13 mouse cellular contexts compared by ENCODE assay signal in the genomic region with DNA sequence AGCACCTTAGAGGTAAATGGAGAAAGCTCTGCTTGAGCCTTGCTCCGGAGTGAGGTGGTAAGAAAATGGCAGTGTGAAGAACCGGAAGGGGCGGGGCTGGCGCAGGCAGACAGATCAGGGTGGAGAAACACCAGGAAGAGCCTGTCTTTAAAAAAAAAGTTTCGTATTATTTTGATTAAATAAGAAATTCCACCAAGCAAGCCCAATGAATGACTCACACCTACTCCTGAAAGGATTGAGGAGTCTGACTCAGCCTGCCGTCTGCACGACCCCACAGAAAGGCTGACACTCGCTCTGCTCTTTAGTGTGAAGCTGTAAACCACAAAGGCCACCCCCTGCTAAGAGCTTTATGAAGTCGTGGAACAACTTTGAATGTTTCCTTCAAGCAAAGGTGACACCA. TPM values are rescaled to one million over a fixed set of nuclear protein-coding genes. Genes with fewer than 3 reads are reported as not detected.
DNase-seq lines count a peak whose midpoint lies in the region; ATAC-seq and TF ChIP-seq lines count a peak whose summit lies in the region.
"Had no signal": no experiment of that assay in that cellular context is flagged by ENCODE, and none has a peak within 500 bp of the region (broad histone marks: within the 10 kb centered on the region; RNA-seq: fewer than 3 reads in every experiment).

No protein-coding gene starts in this region.

- H3K27ac ChIP-seq in forebrain, postnatal 0 days (ENCODE audit: low read depth, low read length), result no peak overlapping the region
- no peak overlapping the region for H3K27ac ChIP-seq in forebrain, embryonic 14.5 days (ENCODE audit: low read depth, low read length)
- peak overlapping the region; percentile 50 for H3K27ac ChIP-seq in stomach, embryonic 16.5 days (ENCODE audit: low read length)
- H3K27ac ChIP-seq: forebrain, embryonic 10.5 days; hindbrain, postnatal 0 days had no signal

- WGBS in forebrain, postnatal 0 days, result 55% methylated on average over 9 of the region's 9 CpGs
- 59% methylated on average over 9 of the region's 9 CpGs for WGBS in forebrain, embryonic 14.5 days
- 58% methylated on average over 9 of the region's 9 CpGs for WGBS in stomach, embryonic 16.5 days

- H3K9ac ChIP-seq in forebrain, postnatal 0 days, result no peak overlapping the region
- no peak overlapping the region for H3K9ac ChIP-seq in forebrain, embryonic 14.5 days (ENCODE audit: low read length)
- no peak overlapping the region for H3K9ac ChIP-seq in stomach, embryonic 16.5 days (ENCODE audit: low read length)

- no peaks in the 10 kb centered on the region for H3K9me3 ChIP-seq in forebrain, postnatal 0 days (ENCODE audit: low read length)
- H3K9me3 ChIP-seq in forebrain, embryonic 14.5 days (replicated peaks; ENCODE audit: control insufficient read depth, low read length), result no peaks in the 10 kb centered on the region
- H3K9me3 ChIP-seq in stomach, embryonic 16.5 days (replicated peaks; ENCODE audit: control insufficient read depth, low read length), result no peaks in the 10 kb centered on the region
- H3K9me3 ChIP-seq: forebrain, embryonic 10.5 days had no signal

- no peak for DNase-seq in forebrain, postnatal 0 days
- DNase-seq in forebrain, embryonic 14.5 days (ENCODE audit: low spot score), result no peak
- DNase-seq in thymus, postnatal 0 days (ENCODE audit: low spot score), result peak; percentile 15
- no peak for DNase-seq in thymus, postnatal 25 days
- DNase-seq in brain, adult 2 months (ENCODE audit: low read depth, low spot score), result peak; percentile 46
- DNase-seq in ovary, postnatal 36 days (ENCODE audit: low spot score), result no peak
- DNase-seq in urinary bladder, adult 2 months (ENCODE audit: low spot score), result no peak
- DNase-seq: gastrocnemius, postnatal 14 days; liver; lung, postnatal 36 days had no signal

- no peaks in the 10 kb centered on the region for H3K27me3 ChIP-seq in forebrain, postnatal 0 days (ENCODE audit: insufficient read depth, low read length)
- H3K27me3 ChIP-seq in forebrain, embryonic 14.5 days (replicated peaks; ENCODE audit: control insufficient read depth, insufficient read depth, low read length), result no peaks in the 10 kb centered on the region
- H3K27me3 ChIP-seq in stomach, embryonic 16.5 days (ENCODE audit: control insufficient read depth, insufficient read depth, low read length), result no peaks in the 10 kb centered on the region

- no peak overlapping the region for H3K4me3 ChIP-seq in forebrain, postnatal 0 days (ENCODE audit: low read depth, low read length)
- H3K4me3 ChIP-seq in forebrain, embryonic 14.5 days (ENCODE audit: low read depth, low read length), result no peak overlapping the region
- no peak overlapping the region for H3K4me3 ChIP-seq in stomach, embryonic 16.5 days (replicated peaks; ENCODE audit: low read length)
- H3K4me3 ChIP-seq: forebrain, embryonic 10.5 days had no signal

- no peak for TF ChIP-seq CTCF in forebrain, postnatal 0 days (IDR thresholded peaks at IDR 0.05; ENCODE audit: low read depth)

- H3K4me1 ChIP-seq in forebrain, postnatal 0 days (ENCODE audit: insufficient read depth), result no peaks in the 10 kb centered on the region
- no peaks in the 10 kb centered on the region for H3K4me1 ChIP-seq in forebrain, embryonic 14.5 days (ENCODE audit: control insufficient read depth, insufficient read depth, low read length)
- no peaks in the 10 kb centered on the region; the same call in 1 of the 2 replicates for H3K4me1 ChIP-seq in stomach, embryonic 16.5 days (ENCODE audit: control insufficient read depth, insufficient read depth, low read length)

- H3K36me3 ChIP-seq in forebrain, postnatal 0 days (ENCODE audit: insufficient read depth), result no peaks in the 10 kb centered on the region
- no peaks in the 10 kb centered on the region for H3K36me3 ChIP-seq in forebrain, embryonic 14.5 days (ENCODE audit: control insufficient read depth, insufficient read depth, low read length)
- no peaks in the 10 kb centered on the region for H3K36me3 ChIP-seq in stomach, embryonic 16.5 days (ENCODE audit: control insufficient read depth, insufficient read depth, low read length)

- 0 out of 2 replicates have a peak, but pooled peaks have one; percentile 2 for ATAC-seq in forebrain, postnatal 0 days
- ATAC-seq in forebrain, embryonic 14.5 days, result no peak
- ATAC-seq in stomach, embryonic 16.5 days (ENCODE audit: insufficient read depth, low FRiP score), result peak; percentile 30; the same call in 1 of the 2 replicates
- ATAC-seq: hindbrain, postnatal 0 days had no signal

- H3K4me2 ChIP-seq in forebrain, postnatal 0 days (ENCODE audit: low read depth), result no peak overlapping the region
- H3K4me2 ChIP-seq in forebrain, embryonic 14.5 days (ENCODE audit: low read length), result no peak overlapping the region
- no peak overlapping the region for H3K4me2 ChIP-seq in stomach, embryonic 16.5 days (ENCODE audit: low read depth, low read length)

RNA-seq across cellular contexts. Expression of gene Cdc14a, which starts 43.5 kb away (rescaled TPM):
- 3.2 and 4.1 TPM in 2 replicates for total RNA-seq in forebrain, postnatal 0 days (2014; rRNA removed)
- 2.0 and 3.1 TPM in 2 replicates for polyA plus RNA-seq in forebrain, postnatal 0 days (2015; fragmentation: Nextera tagmentation; extraction: Ambion mirVana)
- 7.4 and 7.7 TPM in 2 replicates for polyA plus RNA-seq in forebrain, embryonic 14.5 days (2014; fragmentation: Nextera tagmentation; extraction: Ambion mirVana)
- 7.7 and 7.8 TPM in 2 replicates for polyA plus RNA-seq in thymus, postnatal 0 days (2015; fragmentation: Nextera tagmentation; extraction: Ambion mirVana)
- 8.7 and 9.2 TPM in 2 replicates for polyA plus RNA-seq in stomach, embryonic 16.5 days (2015; fragmentation: Nextera tagmentation; extraction: Ambion mirVana)
- polyA plus RNA-seq in urinary bladder, adult 2 months (2012; rRNA removed), result 6.3 and 6.6 TPM in 2 replicates

Comparison
In these comparisons a context has a peak if more than half of its experiments do, and no peak if none do; other contexts are left out.
1. DNase-seq: peak in thymus, postnatal 0 days (single experiment) and brain, adult 2 months (single experiment); none in forebrain, postnatal 0 days (single experiment), forebrain, embryonic 14.5 days (single experiment), thymus, postnatal 25 days (single experiment), ovary, postnatal 36 days (single experiment) and urinary bladder, adult 2 months (single experiment).